Mouse (Mus musculus) gastrocnemius, adult 8-10 months (tissue): ENCODE data around the gene Herpud2. TPM values are rescaled to one million over a fixed set of nuclear protein-coding genes. Genes with fewer than 3 reads are reported as not detected.

Source experiments
- DNase-seq, 2 experiments: peaks; one replicate each; pipeline ENCODE4 v3.0.0; 2022; ENCODE audit warnings: low spot score in 2 of 2
- total RNA-seq, 4 experiments: library from RNA; stranded (reverse); gene quantifications; 2 replicates each; pipeline ENCODE4 v1.2.4; 2022

Gene Herpud2
- 10 to 100 TPM; 47.3 to 56.0 (median 51.9) TPM for total RNA-seq

GRCm38 (mm10) chr9:25151611-25152241, at the start of gene Herpud2:
TSS of gene Herpud2 (minus strand) at chr9:25151820.
- DNase-seq = peak; percentile 86 to 93

- DNase-seq = no peak
These were observed 49.4 kb upstream of the Herpud2 start for GRCm38 (mm10) chr9:25200987-25201386.

GRCm38 (mm10) chr9:25200148-25200547, 48.5 kb upstream of the Herpud2 start:
- no peak for DNase-seq

DNA sequence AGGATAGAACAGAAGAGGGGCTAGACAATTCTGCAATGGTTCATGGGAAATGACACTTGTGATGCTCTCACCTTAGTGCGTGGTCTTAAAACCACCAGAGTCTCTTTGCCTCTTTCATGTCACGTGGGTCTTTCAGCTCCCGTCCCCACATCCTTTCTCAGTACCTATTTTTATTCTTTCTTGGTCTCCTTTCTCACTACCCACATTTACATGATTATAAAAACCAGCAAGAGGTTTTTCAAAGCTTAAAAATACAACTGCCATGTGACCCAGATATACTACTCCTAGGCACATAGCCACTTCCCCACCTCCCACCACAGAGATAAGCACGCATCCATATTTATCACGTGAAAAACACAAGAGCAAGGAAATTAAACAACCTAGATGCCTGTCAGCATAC, 45.1 kb upstream of the Herpud2 start:
- DNase-seq = no peak

DNA sequence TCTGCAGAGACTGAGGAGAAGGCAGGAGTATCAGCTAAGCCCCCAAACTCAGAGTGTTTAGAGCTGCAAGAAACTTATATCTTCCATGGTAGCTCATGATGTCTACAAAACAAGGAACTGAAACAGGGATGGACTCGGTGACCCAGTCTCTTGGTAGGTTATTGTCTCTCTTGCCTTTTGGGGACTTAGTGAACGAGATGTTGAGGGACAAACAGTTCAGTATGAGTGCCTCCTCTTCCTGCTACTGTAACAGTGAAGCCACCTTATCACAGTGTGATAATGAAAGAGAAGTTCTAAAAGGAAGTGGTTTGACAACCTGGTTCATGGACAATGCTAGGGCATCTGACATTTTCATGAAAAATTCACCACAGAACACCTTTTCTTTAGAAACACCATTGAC, 40.0 kb upstream of the Herpud2 start:
- no peak for DNase-seq

GRCm38 (mm10) chr9:25186501-25186900, 34.9 kb upstream of the Herpud2 start:
- DNase-seq = no peak

DNA sequence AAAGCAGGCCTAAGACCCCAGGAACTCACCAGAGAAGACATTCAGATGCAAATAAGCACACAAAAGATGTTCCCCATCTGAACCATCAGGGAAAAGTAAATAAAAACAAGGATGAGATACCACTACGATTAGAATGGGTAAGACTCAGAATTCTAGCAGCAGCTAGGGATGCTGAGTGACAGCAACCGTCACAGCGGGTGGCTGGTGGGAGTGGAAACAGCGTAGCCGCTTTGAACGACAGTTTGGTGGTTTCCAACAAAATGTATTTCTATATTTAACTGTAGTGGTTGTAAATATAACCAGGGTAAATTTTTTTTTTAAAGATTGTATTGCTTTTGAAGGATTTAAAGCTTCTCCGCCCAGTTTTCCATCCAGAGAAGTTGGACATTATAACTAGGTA, 34.2 kb upstream of the Herpud2 start:
- no peak for DNase-seq

GRCm38 (mm10) chr9:25184606-25185005, 33.0 kb upstream of the Herpud2 start:
- DNase-seq = no peak

- DNase-seq = peak in 1 of 2 experiments; percentile 26
These were observed 26.4 kb upstream of the Herpud2 start for GRCm38 (mm10) chr9:25178066-25178465.

GRCm38 (mm10) chr9:25177201-25177600, 25.6 kb upstream of the Herpud2 start:
- peak in 1 of 2 experiments; percentile 13 for DNase-seq

- peak in 1 of 2 experiments; percentile 25 for DNase-seq
These were observed 24.9 kb upstream of the Herpud2 start for GRCm38 (mm10) chr9:25176562-25176961.

DNA sequence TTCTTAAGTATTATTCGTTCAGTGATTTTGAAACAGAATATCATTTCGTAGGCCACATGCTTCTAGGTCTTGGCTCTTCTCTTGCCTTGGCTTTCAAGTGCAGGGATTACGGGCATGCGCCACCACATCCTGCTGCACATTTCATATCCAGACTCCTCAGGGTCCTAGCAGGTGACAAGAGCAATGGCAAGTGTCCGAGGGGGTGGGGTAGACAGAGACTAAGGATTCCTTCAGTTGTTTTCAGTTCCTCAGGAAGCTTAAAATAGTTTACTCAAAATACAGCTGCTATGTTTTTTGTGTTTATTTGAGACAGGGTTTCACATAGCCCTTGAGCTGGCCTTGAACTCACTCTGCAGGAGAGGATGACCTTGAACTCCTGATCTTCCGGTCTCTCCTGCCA, 24.4 kb upstream of the Herpud2 start:
- DNase-seq = peak in 1 of 2 experiments; percentile 19

GRCm38 (mm10) chr9:25175039-25175442, 23.4 kb upstream of the Herpud2 start:
- DNase-seq = peak; percentile 87 to 89

- no peak for DNase-seq
These were observed 23.0 kb upstream of the Herpud2 start for GRCm38 (mm10) chr9:25174614-25175013.

DNA sequence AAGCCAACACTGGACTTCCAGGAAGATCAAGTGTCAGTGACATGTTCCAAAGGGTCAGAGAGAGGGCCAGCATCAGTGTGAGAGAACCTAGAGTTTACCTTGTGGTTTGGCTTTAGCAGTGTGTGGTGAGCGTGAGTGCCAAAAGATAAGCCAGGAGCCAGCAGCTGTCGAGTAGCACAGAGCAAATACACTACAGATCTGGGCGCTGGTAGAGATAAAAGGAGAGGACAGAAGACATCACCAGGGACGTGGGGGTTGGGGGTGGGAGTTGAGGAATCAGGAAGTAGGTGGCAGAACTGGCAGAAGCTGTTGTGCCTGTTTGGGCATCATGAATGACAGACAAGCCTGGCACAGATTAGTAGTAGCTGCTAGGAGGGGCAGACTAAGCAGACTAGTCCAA, 21.6 kb upstream of the Herpud2 start:
- no peak for DNase-seq

DNA sequence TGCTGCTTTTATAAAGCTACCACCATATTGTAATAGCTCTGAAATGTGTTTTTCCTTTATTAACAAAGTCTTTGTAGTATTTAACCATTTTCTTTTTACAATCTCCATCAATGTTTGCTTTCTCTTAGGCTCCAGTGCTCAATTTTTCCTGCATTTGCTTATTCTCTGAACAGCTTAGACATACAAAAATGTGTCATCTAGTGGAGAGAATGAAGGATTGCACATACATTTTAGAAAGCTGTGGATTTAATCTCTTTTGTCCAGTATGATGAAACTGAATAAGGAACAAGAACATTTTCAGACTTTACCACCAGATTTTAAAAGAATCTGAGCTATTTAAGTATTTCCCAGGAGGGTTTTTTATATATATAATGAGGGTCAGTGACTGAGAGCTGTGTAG, 18.0 kb upstream of the Herpud2 start:
- DNase-seq = no peak

- peak; percentile 60 to 65 for DNase-seq
These were observed 16.0 kb upstream of the Herpud2 start for GRCm38 (mm10) chr9:25167458-25168084.

- no peak for DNase-seq
These were observed 6.6 kb upstream of the Herpud2 start for GRCm38 (mm10) chr9:25158218-25158617.

- DNase-seq = no peak
These were observed 4.8 kb upstream of the Herpud2 start for GRCm38 (mm10) chr9:25156377-25156776.

GRCm38 (mm10) chr9:25153066-25153465, 1.4 kb upstream of the Herpud2 start:
- DNase-seq = no peak

DNA sequence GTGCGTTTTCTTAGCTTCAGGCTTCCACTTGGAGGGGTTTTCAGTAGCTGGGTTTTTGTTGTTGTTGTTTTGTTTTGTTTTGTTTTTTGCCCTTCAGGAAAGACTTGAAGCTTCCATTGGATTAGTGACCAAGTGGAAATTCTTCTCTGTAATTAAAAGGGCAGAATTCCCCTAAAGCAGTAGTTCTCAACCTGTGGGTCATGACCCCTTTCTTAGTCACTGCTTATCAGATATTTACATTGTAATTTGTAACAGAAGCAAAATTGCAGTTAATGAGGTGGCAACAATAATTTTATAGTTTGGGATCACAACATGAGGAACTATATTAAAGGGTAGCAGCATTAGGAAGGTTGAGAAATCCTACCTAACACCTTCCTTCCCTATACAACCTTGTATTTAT, 837 bp upstream of the Herpud2 start:
- no peak for DNase-seq

DNA sequence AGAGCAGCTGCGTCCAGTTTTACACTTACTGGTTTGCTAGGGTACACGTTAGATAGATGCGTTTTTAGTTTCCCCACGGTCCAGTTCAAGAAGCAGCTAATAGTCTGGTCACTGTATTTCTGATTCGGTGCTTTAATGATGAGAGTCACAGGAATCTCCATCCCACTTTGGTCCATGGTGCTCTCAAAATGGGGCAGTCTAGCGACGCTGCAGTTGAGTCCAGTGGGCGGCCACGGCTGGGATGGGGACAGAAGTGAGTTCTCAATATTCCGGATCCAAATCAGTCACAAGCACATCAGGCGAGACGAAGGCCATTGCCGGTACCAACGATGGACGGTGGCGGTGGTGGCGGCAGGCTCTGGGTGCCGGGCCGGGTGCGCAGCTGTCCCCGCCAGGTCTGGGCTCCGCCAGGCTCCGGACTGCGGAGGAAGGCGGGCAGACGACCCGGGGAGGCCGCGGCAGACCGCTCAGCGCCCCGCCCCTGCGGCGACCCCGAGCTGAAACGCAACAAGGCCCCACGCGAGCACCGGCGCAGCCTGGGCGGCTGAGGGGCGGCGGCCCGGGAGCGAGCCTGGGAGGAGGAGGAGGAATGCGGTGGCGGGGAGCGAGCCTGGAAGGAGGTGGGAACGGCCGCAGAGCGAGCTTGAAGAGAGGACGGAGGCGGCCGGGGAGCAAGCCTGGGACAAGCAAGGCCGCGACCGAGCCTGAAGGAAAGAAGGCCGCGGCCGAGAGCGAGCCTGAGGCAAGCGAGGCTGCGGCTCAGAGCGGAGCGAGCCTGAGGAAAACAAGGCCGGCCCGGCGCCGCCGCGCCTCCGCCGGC, 619 bp downstream of the Herpud2 start:
- DNase-seq = peak in 1 of 2 experiments; percentile 33
